Mouse (Mus musculus): ENCODE results near the gene Mettl26.

GRCm38 (mm10) chr17:25860229-25860628 is 14.6 kb upstream of the Mettl26 start:
- TF ChIP-seq GATA1 (IDR thresholded peaks at IDR 0.05; ENCODE audit: low read length) = no peak
- TF ChIP-seq TAL1 (IDR thresholded peaks at IDR 0.05; ENCODE audit: low read length) = no peak

Measured in erythroblast, embryonic 14.5 days (primary cell).